Mouse (Mus musculus) naive thymus-derived CD4-positive, alpha-beta T cell, adult 2 months (primary cell): ENCODE measurements at regions not wholly inside any gene's neighbourhood (a gene's known extent, or its start where the extent isn't known, plus 50 kb on each side); places are given as distances from the start of the nearest gene placed in this dataset.

ENCODE experiments used
- DNase-seq: peaks from one replicate; pipeline ENCODE4 v3.0.0-alpha.2; 2011; ENCODE audit warnings: low read depth

GRCm38 (mm10) chr10:83897558-83897957 lies 174.9 kb downstream of the 1500009L16Rik start:
- no peak for DNase-seq

DNA sequence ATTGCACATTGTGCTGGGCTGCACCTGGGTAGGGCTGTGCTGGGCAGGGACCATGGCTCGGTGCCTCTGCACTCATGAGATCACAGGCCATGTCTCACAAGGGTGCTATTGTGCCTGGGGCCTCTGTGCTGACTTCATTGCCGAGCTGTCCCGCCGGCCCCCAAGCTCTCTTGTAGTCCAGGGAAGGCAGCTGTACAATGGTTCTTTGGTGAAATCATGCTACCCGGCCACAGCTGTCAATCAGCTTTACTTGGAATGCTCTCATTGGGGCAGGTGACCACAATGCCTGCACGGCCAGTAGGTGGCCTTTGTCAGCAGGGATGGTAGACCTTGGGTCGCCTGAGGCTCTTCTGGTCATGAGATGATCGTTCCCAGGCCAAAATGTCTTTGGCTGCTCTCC lies 184.1 kb downstream of the 1500009L16Rik start:
- DNase-seq, result no peak

DNA sequence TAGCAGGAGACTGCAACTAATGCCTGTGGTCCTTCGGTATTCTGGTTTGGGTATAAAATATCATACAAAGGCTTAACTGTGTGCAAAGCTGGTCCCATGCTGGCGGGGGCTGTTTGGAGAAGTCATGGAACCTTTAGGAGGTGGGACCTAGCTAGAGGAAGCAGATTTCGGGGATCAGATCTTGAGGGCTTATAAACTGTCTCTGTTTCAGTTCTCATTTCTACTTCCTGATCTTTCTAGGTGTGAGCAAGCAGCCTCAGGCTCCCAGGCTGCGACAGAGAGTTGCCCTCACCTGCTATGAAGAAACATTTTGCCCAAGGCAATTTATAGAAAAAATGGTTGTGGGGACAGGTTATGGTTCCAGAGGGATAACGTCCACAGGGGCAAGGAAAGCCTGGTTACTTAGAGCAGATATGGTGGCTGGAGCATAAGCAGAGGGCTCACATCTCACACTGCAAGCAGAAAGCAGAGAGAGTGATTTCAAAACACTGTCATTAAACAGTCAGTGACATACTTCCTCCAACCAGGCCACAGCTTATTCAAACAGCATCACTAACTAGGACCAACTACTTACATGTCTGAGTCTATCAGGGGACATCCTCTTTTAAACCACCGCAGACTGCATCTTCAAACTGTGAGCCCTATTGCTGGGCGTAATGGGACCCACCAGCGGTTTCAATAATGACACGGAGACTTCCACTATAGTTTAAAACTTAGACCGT lies 188.1 kb downstream of the 1500009L16Rik start:
- no peak for DNase-seq

- no peak for DNase-seq
Observed at GRCm38 (mm10) chr10:83914401-83915132, 191.9 kb downstream of the 1500009L16Rik start.

- DNase-seq, result no peak
Observed at GRCm38 (mm10) chr10:83915133-83915730, 192.6 kb downstream of the 1500009L16Rik start.

DNA sequence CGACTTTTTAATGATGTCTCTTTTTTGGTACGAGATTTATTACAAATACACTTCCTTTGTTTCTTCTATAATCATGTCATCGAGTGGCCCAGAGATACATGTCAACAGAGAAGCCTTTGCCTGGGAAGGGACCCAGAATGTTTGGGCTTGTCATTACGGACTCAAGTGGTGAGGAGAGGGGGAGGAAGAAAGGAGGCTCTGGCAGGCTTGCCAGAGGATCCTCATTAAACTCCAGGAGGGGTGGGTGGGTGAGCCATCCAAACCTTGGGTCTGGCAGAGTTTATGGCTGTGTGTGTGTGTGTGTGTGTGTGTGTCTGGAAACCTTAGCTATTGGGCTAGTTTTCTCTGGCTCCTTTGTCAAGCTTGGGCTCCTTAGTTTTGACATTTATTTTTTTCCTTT lies 204.3 kb downstream of the 1500009L16Rik start:
- no peak for DNase-seq

GRCm38 (mm10) chr10:83927554-83927953 lies 204.9 kb downstream of the 1500009L16Rik start:
- no peak for DNase-seq

- no peak for DNase-seq
Observed at GRCm38 (mm10) chr10:83931758-83932157, 209.1 kb downstream of the 1500009L16Rik start.

DNA sequence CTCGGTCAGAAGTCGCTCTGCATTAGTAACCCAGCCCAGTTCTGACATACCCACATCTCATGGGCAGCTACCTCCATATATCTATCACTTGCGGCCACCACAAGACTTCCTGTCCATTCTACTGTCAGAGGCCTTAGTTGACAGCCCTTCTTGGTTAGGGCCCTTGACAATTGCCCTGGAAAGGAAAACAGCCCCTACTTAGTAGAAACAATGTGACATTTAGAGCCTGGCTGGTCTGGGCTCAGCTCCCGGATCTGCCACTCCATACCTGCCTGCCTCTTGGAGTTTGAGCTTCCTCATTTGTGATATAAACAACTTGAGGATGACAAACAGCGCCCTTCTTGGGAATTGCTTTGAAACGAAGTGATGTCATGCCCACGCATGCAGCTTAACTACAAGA lies 210.5 kb downstream of the 1500009L16Rik start:
- no peak for DNase-seq

GRCm38 (mm10) chr10:83934498-83934897 lies 211.8 kb downstream of the 1500009L16Rik start:
- DNase-seq, result no peak

DNA sequence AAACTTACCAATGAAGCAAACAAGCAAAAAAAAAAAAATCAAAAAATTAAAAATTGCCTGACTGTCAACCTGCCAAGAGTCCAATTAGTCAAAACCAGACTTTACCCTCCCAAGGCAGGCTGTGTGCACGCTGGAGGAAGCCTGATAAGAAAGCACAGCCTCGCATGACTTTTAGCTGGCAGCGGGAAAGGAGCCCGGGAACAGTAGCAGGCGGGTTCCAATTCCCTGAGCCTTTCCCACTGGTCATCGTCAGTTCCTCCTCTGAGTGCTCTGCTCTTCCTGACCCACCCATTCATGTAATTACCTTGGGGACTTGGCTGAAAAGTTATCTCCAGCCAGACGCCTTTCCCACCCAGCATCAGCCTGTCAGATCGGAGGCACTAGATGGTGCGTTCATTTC lies 214.5 kb downstream of the 1500009L16Rik start:
- no peak for DNase-seq

DNA sequence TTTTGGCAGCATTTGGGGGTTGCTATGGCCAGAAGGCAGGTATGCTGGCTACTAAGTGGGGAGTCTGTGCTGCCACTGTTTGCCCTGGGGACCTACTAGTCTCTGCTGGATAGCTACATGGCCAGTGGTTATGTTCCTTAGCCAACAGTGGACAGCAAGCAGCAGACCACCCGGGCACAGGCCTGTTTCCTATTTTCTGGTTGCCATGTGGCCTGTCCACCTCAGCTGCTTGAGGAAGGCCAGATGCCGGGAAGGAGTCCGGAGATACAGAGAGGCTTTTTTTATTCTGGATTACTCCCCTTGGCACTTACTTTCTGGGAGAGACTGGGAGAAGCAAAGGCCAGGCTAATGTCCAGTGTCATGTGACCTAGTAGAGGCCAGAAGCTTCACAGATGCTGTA lies 219.4 kb downstream of the 1500009L16Rik start:
- DNase-seq, result no peak

- DNase-seq, result no peak
Observed at GRCm38 (mm10) chr10:83944158-83944557, 221.5 kb downstream of the 1500009L16Rik start.

DNA sequence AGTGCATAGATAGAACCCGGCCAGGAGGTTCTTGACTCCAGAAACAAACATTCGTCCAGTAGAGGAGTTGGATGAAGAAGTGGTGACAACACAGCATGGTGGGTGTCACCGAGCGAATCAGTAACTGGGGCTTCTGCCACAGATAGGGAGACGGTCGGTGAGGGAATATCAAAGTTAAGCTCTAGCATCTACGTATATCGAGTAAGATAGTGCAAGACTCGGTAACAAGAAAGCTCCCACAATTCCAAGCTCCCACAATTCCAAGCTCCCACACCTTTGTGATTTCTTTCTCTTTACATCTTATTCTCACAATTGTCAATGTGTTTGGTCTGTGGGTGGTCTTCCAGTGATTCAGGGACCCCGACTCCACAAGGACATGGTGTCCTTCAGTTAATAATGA lies 222.2 kb downstream of the 1500009L16Rik start:
- DNase-seq, result no peak

DNA sequence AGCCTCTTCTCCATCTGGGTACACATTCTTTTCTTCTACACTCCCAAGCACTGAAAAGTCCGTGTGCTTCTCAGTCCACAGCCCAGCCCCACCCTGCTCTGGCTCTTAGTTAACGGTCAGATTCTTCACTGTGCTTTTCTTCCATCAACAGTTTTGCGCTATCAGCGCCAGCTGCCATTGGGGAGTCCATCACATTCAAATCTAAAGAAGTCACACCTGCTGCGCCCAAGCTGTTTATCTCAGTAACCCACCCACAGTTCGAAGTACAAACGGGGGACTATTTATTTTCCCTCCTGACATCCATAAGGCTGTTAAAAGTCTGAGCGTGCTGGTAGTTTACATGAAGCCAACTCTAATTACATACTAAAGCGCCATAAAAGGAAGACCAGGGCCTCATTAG lies 222.8 kb downstream of the 1500009L16Rik start:
- DNase-seq, result no peak

GRCm38 (mm10) chr10:83946186-83947176 lies 223.8 kb downstream of the 1500009L16Rik start:
- no peak for DNase-seq

DNA sequence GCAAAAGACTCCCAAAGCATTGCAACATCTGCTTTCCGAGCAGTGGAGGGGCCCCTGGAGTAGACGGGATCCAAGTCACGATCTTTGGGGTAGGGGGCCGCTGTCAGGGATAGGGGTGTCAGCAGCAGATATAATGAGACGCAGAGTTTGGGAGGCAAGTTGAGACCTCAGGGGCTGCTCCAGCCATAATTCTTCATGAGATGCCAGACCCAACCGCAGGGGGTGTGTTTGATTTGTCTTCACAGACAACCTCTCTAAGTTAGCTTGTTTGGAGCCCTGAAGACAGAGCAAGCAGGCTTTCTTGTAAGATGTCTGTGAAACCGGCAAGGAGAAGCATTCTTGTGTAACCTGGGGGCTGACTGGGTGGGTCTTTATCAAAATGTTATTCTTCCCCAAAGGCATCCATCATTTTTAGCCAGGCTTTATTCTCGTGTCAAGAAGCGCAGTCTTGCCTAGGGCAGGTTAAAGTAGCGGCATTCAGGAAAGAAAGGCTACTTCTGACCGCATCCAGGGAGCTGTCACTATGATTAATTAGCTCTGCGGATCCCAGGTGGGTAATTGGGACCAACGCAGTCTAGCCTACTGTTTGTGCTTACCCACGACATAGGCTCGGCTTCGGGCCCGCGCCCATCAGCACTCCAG lies 234.6 kb downstream of the 1500009L16Rik start:
- no peak for DNase-seq

GRCm38 (mm10) chr10:83958397-83958796 lies 235.7 kb downstream of the 1500009L16Rik start:
- DNase-seq, result no peak

DNA sequence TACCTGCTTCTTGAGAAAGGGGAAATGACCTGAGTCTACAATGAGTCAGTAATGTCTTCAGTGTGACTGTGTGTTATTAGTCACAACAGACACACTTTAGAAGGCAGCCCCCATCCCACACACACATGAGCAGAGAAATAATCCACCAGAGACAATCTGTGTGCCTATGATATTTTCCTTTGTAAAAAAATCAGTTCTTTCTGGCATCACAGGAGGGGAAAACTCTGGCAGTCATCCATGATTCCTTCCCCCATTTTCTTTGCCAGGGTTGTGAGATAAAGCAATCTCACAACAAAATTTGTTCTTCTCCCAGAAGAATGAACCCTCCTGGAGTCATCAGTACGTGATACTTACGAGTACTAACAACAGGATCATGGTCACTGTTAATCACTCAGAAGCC lies 236.2 kb downstream of the 1500009L16Rik start:
- DNase-seq, result no peak

DNA sequence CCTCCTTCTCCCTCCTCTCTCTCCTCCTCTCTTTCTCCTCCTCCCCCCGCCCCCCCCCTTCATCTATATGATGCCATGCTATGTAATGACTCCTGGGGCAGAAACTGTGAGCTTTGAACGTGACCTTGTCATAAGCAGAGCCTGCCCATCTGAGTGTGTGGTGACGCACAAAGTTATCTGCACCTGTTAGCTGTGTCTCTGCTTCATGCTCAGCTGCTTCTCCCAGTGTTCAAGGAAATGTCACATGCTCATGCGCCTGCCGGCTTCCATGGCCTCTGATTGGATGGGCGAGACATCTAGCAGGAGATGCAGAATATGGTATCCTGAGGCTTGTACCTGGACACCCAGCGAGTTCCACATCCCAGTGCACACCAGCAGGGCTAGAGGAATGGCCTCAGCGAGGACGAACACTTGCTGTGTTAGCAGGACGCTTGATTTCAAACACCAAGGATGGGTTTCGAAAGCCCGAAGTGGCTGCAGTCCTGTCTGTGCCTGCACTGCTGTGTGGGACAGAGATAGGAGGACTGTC lies 240.6 kb downstream of the 1500009L16Rik start:
- no peak for DNase-seq
